Mouse (Mus musculus) heart, postnatal 0 days (tissue): ENCODE measurements around the gene Patj. TPM values are rescaled to one million over a fixed set of nuclear protein-coding genes. Genes with fewer than 3 reads are reported as not detected.
A peak's percentile ranks its signal among the peaks of the same experiment; 100 is the strongest.

Experiments used
- ATAC-seq: fragments of 200-750 bp; cut with Nextera tagmentation; 2 replicates; pipeline ENCODE4 v1.8.0; 2017; ENCODE audit warnings: low read depth, moderate number of reproducible peaks, moderate library complexity; ENCODE audit not compliant: insufficient read depth
- DNase-seq: peaks from one replicate; pipeline ENCODE4 v3.0.0-alpha.2; 2016; ENCODE audit warnings: low spot score
- H3K27ac ChIP-seq: fragments of 300-500 bp; sonication (generic); 2 replicates; pipeline ENCODE4 v1.5.1; 2014; ENCODE audit warnings: low read depth, mild to moderate bottlenecking
- H3K27me3 ChIP-seq: fragments of 300-500 bp; sonication (generic); 2 replicates; pipeline ENCODE4 v1.6.1; 2014; ENCODE audit warnings: low read length, mixed read lengths; ENCODE audit not compliant: control insufficient read depth, insufficient read depth
- H3K36me3 ChIP-seq: fragments of 300-500 bp; sonication (generic); replicated peaks from 2 replicates; pipeline ENCODE4 v1.6.1; 2014; ENCODE audit warnings: low read length, mixed read lengths; ENCODE audit not compliant: control insufficient read depth, insufficient read depth
- H3K4me1 ChIP-seq: fragments of 300-500 bp; sonication (generic); 2 replicates; pipeline ENCODE4 v1.6.1; 2014; ENCODE audit warnings: antibody characterized with exemption; ENCODE audit not compliant: control insufficient read depth, insufficient read depth
- H3K4me2 ChIP-seq: fragments of 300-500 bp; sonication (generic); 2 replicates; pipeline ENCODE4 v1.6.1; 2014; ENCODE audit warnings: low read depth, mild to moderate bottlenecking, low read length, moderate library complexity
- H3K4me3 ChIP-seq: fragments of 300-500 bp; sonication (generic); 2 replicates; pipeline ENCODE4 v1.5.1; 2014; ENCODE audit warnings: low read depth, low read length
- H3K9ac ChIP-seq: fragments of 300-500 bp; sonication (generic); replicated peaks from 2 replicates; pipeline ENCODE4 v1.6.1; 2014; ENCODE audit warnings: low read depth, low read length, mixed read lengths
- H3K9me3 ChIP-seq: fragments of 300-500 bp; sonication (generic); replicated peaks from 2 replicates; pipeline ENCODE4 v1.6.1; 2016; ENCODE audit warnings: low read length; ENCODE audit not compliant: control insufficient read depth
- CTCF ChIP-seq: IDR thresholded peaks from 2 replicates; pipeline ENCODE4 v1.5.1; 2016; ENCODE audit warnings: antibody characterized with exemption, control low read depth, low read depth
- EP300 ChIP-seq: IDR thresholded peaks from 2 replicates; pipeline ENCODE4 v1.6.1; 2016; ENCODE audit warnings: antibody characterized with exemption, low read depth
- WGBS: fragments of 180-500 bp; shearing (Covaris S2); extraction: QIAGEN DNeasy Blood & Tissue Kit; methylation state at CpG from one replicate; pipeline ENCODE4 v1.1.7; 2014; 5-methylcytosine and 5-hydroxymethylcytosine counted together
- polyA plus RNA-seq: library from polyadenylated mRNA; unstranded; fragments of >200 nt; fragmentation: Nextera tagmentation; extraction: Ambion mirVana; gene quantifications from 2 replicates; pipeline ENCODE4 v1.2.1, GENCODE M21; 2015
- total RNA-seq: library from RNA; depleted of rRNA; stranded (reverse); fragments of >200 nt; gene quantifications from 2 replicates; pipeline ENCODE4 v1.2.3, GENCODE M21; 2014; ENCODE audit warnings: low replicate concordance

Gene Patj
- total and polyA plus RNA-seq, 2 experiments from 2014 or later: 5.2 to 1,302 TPM

- DNase-seq (no peak), ATAC-seq (no peak)
- H3K9me3 ChIP-seq: no peaks in the 10 kb centered on the region
- WGBS: 27% methylated on average over 9 of the region's 9 CpGs
- no peak overlapping the region for H3K9ac ChIP-seq
- H3K4me3 ChIP-seq: no peak overlapping the region
- no peak overlapping the region for H3K27ac ChIP-seq
- 0 out of 2 replicates have a peak, but pooled peaks cover 3% of the 10 kb centered on the region for H3K4me1 ChIP-seq
- TF ChIP-seq EP300 (no peak), CTCF (no peak)
- no peak overlapping the region for H3K4me2 ChIP-seq
- no peaks in the 10 kb centered on the region for H3K27me3 ChIP-seq
- no peaks in the 10 kb centered on the region for H3K36me3 ChIP-seq
These were observed 298.0 kb downstream of the Patj start for GRCm38 (mm10) chr4:98693465-98694185.

DNA sequence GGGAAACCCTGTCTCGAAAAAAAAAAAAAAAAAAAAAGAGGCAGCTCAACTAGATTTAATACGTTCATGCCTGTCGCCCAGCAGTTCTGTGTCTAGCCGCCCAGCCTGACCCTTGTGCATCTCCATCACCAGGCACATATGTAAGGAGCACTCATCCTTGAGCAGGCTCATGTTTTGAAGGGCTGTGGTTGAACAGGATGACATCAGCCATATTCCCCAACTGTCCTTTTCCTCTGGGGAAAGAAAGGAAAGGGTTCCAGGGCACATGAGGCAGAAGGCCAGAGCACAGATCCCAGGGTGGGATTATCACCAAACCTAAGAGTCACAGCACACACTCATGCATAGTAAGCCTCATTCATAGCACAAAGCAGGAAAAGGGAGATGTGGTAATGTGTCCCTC is 302.3 kb downstream of the Patj start:
- Histone ChIP-seq H3K9me3 (no peaks in the 10 kb centered on the region), H3K27me3 (no peaks in the 10 kb centered on the region), H3K27ac (no peak overlapping the region), H3K4me1 (peaks cover 9% of the 10 kb centered on the region), H3K9ac (no peak overlapping the region), H3K4me2 (no peak overlapping the region), H3K36me3 (no peaks in the 10 kb centered on the region), H3K4me3 (no peak overlapping the region)
- no peak for TF ChIP-seq EP300
- TF ChIP-seq CTCF: no peak
- ATAC-seq (no peak), DNase-seq (no peak)
- 73% methylated on average over 4 of the region's 4 CpGs for WGBS

- H3K4me1 ChIP-seq: peaks cover 5% of the 10 kb centered on the region
- WGBS: 57% methylated on average over 2 of the region's 3 CpGs
These were observed 303.3 kb downstream of the Patj start for GRCm38 (mm10) chr4:98698921-98699320.

DNA sequence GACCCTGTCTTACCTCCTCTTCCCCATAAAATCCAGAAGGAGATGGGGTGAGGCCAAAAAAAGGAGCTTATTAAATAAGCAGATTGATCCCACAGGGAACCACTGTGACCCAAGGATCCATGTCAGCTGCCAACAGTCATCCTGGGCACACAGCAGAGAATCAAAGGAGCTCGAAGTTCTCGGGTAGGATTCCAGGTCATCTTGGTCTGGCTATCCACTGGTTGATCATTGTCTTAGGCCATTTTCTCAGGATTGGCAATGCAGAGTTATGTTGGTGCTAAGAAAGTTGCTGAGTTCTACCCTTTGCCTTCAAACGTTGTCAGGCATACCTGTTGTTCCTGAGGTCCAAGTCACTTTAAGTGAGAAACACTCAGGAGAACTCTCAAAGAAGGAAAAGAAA is 304.6 kb downstream of the Patj start:
- TF ChIP-seq EP300 (no peak), CTCF (no peak)
- Histone ChIP-seq H3K4me2 (no peak overlapping the region), H3K4me1 (peaks cover 5% of the 10 kb centered on the region), H3K9ac (no peak overlapping the region), H3K4me3 (no peak overlapping the region), H3K36me3 (no peaks in the 10 kb centered on the region), H3K27ac (no peak overlapping the region), H3K27me3 (no peaks in the 10 kb centered on the region), H3K9me3 (no peaks in the 10 kb centered on the region)
- DNase-seq (no peak), ATAC-seq (no peak)
- WGBS: 85% methylated on average over 3 of the region's 3 CpGs

More at GRCm38 (mm10) chr4:98698921-98699320, 303.3 kb downstream of the Patj start:
- no peaks in the 10 kb centered on the region for H3K27me3 ChIP-seq
- H3K9me3 ChIP-seq: no peaks in the 10 kb centered on the region
- H3K4me2 ChIP-seq: no peak overlapping the region
- no peaks in the 10 kb centered on the region for H3K36me3 ChIP-seq
- no peak for TF ChIP-seq CTCF
- TF ChIP-seq EP300: no peak
- no peak overlapping the region for H3K27ac ChIP-seq
- H3K4me3 ChIP-seq: no peak overlapping the region
- DNase-seq (no peak), ATAC-seq (no peak)
- H3K9ac ChIP-seq: no peak overlapping the region

DNA sequence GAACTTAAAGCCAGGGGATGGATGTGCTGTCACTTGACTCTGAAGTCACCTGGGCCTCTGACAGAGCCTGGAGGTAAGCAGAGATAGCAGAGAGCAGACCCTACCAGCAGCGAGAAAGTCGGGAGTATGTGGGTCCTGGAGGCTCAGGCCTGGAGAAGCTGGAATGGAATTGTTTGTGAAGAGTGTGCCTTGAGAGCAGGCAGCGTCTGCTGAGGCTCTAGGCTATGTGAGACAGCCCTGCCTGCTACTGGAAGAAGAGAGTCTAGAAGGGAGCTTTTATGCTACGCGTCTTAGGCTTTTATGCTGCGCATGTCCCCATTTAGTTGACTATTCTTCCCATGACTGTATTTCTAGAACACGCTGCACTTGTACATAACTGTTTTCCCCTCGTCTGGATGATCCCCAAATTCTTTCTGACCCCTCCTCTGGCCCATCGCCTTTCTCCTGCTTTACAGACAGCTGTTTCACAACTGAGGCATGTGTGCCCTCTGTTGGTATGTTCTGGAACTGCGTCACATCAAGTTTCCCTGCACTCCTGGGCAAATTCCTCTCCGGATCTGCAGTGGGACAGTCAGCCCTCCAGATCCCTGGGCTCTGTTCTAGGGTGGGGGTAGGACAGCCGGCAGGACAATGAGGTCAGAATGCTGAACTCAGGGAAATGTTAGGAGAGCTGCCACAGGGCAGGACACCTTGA is 306.8 kb downstream of the Patj start:
- Histone ChIP-seq H3K36me3 (no peaks in the 10 kb centered on the region), H3K9ac (no peak overlapping the region), H3K4me1 (peaks cover 5% of the 10 kb centered on the region), H3K4me3 (no peak overlapping the region), H3K27me3 (no peaks in the 10 kb centered on the region), H3K27ac (no peak overlapping the region), H3K9me3 (no peaks in the 10 kb centered on the region), H3K4me2 (peak overlapping the region; percentile 40)
- peak; percentile 63 for ATAC-seq
- TF ChIP-seq CTCF (peak; percentile 92), EP300 (no peak)
- DNase-seq: peak; percentile 72
- WGBS: 27% methylated on average over 12 of the region's 12 CpGs
